Mouse (Mus musculus) kidney, embryonic 16.5 days (tissue): ENCODE results near the gene Gm6034. TPM values are rescaled to one million over a fixed set of nuclear protein-coding genes. Genes with fewer than 3 reads are reported as not detected.
"Not testable (repeated sequence)": the region's sequence is repeated elsewhere in the genome, so short reads cannot be mapped to it uniquely, and the experiment has no call there.

ENCODE experiments used
- ATAC-seq: fragments of 200-750 bp; cut with Nextera tagmentation; 2 replicates; pipeline ENCODE4 v1.8.0; 2017; ENCODE audit warnings: moderate TSS enrichment; ENCODE audit not compliant: low FRiP score, low TSS enrichment
- H3K27ac ChIP-seq: fragments of 300-500 bp; sonication (generic); 2 replicates; pipeline ENCODE4 v1.5.1; 2014; ENCODE audit warnings: low read length
- H3K27me3 ChIP-seq: fragments of 300-500 bp; sonication (generic); 2 replicates; pipeline ENCODE4 v1.6.1; 2014; ENCODE audit warnings: low read length, control low read depth, mixed read lengths; ENCODE audit not compliant: insufficient read depth
- H3K36me3 ChIP-seq: fragments of 300-500 bp; sonication (generic); 2 replicates; pipeline ENCODE4 v1.6.1; 2014; ENCODE audit warnings: low read length, control low read depth, mixed read lengths; ENCODE audit not compliant: insufficient read depth
- H3K4me1 ChIP-seq: fragments of 300-500 bp; sonication (generic); 2 replicates; pipeline ENCODE4 v1.6.1; 2014; ENCODE audit warnings: low read length, control low read depth, mixed read lengths; ENCODE audit not compliant: insufficient read depth
- H3K4me2 ChIP-seq: fragments of 300-500 bp; sonication (generic); replicated peaks from 2 replicates; pipeline ENCODE4 v1.6.1; 2014; ENCODE audit warnings: low read depth, low read length
- H3K4me3 ChIP-seq: fragments of 300-500 bp; sonication (generic); 2 replicates; pipeline ENCODE4 v1.5.1; 2014; ENCODE audit warnings: mild to moderate bottlenecking, low read length
- H3K9ac ChIP-seq: fragments of 300-500 bp; sonication (generic); replicated peaks from 2 replicates; pipeline ENCODE4 v1.6.1; 2014; ENCODE audit warnings: low read length
- H3K9me3 ChIP-seq: fragments of 300-500 bp; sonication (generic); 2 replicates; pipeline ENCODE4 v1.6.1; 2016; ENCODE audit warnings: low read length, control low read depth
- WGBS: fragments of 180-500 bp; shearing (Covaris S2); extraction: QIAGEN DNeasy Blood & Tissue Kit; methylation state at CpG from one replicate; pipeline ENCODE4 v1.1.7; 2014; 5-methylcytosine and 5-hydroxymethylcytosine counted together
- polyA plus RNA-seq: library from polyadenylated mRNA; unstranded; fragments of >200 nt; fragmentation: Nextera tagmentation; extraction: Ambion mirVana; gene quantifications from 2 replicates; pipeline ENCODE4 v1.2.1, GENCODE M21; 2015

Gm6034 gene
- polyA plus RNA-seq, 1 experiment from 2014 or later, result not detected

- 38% methylated on average over 3 of the region's 3 CpGs for WGBS
- Histone ChIP-seq H3K4me3 (no peak overlapping the region), H3K4me2 (no peak overlapping the region), H3K36me3 (no peaks in the 10 kb centered on the region), H3K9me3 (no peaks in the 10 kb centered on the region), H3K27ac (no peak overlapping the region), H3K9ac (no peak overlapping the region), H3K4me1 (no peaks in the 10 kb centered on the region), H3K27me3 (no peaks in the 10 kb centered on the region)
- no peak for ATAC-seq
Observed at GRCm38 (mm10) chr17:36093936-36094335, 51.2 kb downstream of the Gm6034 start.

- 64% methylated on average over 2 of the region's 2 CpGs for WGBS
- ATAC-seq, H3K36me3 ChIP-seq, H3K4me1 ChIP-seq, H3K9ac ChIP-seq, H3K27me3 ChIP-seq, H3K4me3 ChIP-seq, H3K9me3 ChIP-seq, H3K4me2 ChIP-seq, H3K27ac ChIP-seq: not testable (repeated sequence)
Observed at GRCm38 (mm10) chr17:36099603-36100002, 56.8 kb downstream of the Gm6034 start.

GRCm38 (mm10) chr17:36102091-36102490, 59.3 kb downstream of the Gm6034 start:
- H3K27me3 ChIP-seq, H3K4me2 ChIP-seq, H3K27ac ChIP-seq, H3K4me3 ChIP-seq, H3K9ac ChIP-seq, ATAC-seq, H3K4me1 ChIP-seq, H3K9me3 ChIP-seq, H3K36me3 ChIP-seq: not testable (repeated sequence)
- 95% methylated on average over 11 of the region's 12 CpGs for WGBS

Other genes starting within 250 kb of the Gm6034 start
- gene Ier3, start 221.3 kb upstream of the Gm6034 start, polyA plus RNA-seq, result 33.5 and 40.4 TPM in 2 replicates
- 52.7 and 56.9 TPM in 2 replicates for gene Flot1, start 219.7 kb upstream of the Gm6034 start, polyA plus RNA-seq
- 905 and 985 TPM in 2 replicates for gene Tubb5, start 204.7 kb upstream of the Gm6034 start, polyA plus RNA-seq
- 16.3 and 16.7 TPM in 2 replicates for gene Mdc1, start 201.4 kb upstream of the Gm6034 start, polyA plus RNA-seq
- gene Nrm, start 181.6 kb upstream of the Gm6034 start, polyA plus RNA-seq, result 63.3 and 67.0 TPM in 2 replicates
- 22.2 and 25.2 TPM in 2 replicates for gene Ppp1r18, start 177.4 kb upstream of the Gm6034 start, polyA plus RNA-seq
- gene Dhx16, start 163.1 kb upstream of the Gm6034 start, polyA plus RNA-seq, result 45.1 and 48.2 TPM in 2 replicates
- gene 2310061I04Rik, start 145.5 kb upstream of the Gm6034 start, polyA plus RNA-seq, result 33.3 and 36.5 TPM in 2 replicates
- gene Atat1, start 132.9 kb upstream of the Gm6034 start, polyA plus RNA-seq, result 82.2 and 102 TPM in 2 replicates
- gene Mrps18b, start 126.6 kb upstream of the Gm6034 start, polyA plus RNA-seq, result 88.0 and 89.7 TPM in 2 replicates
- gene Ppp1r10, start 126.5 kb upstream of the Gm6034 start, polyA plus RNA-seq, result 47.2 and 54.8 TPM in 2 replicates
- gene Abcf1, start 73.2 kb upstream of the Gm6034 start, polyA plus RNA-seq, result 80.7 and 95.8 TPM in 2 replicates
- gene Gnl1, start 63.1 kb upstream of the Gm6034 start, polyA plus RNA-seq, result 55.7 and 57.8 TPM in 2 replicates
- 46.6 and 47.9 TPM in 2 replicates for gene Prr3, start 62.7 kb upstream of the Gm6034 start, polyA plus RNA-seq
- gene H2-T24, start 22.4 kb upstream of the Gm6034 start, polyA plus RNA-seq, result 2.2 and 3.1 TPM in 2 replicates
- gene H2-T23, start 10.1 kb upstream of the Gm6034 start, polyA plus RNA-seq, result 4.5 and 5.9 TPM in 2 replicates
- 13.9 and 16.0 TPM in 2 replicates for gene H2-T22, start 214 bp upstream of the Gm6034 start, polyA plus RNA-seq
- gene Gm11127, start 15.4 kb downstream of the Gm6034 start, polyA plus RNA-seq, result not detected in 2 replicates
- gene Gm19684, start 78.7 kb downstream of the Gm6034 start, polyA plus RNA-seq, result not detected in 2 replicates
- not detected in 2 replicates for gene Gm7030, start 86.5 kb downstream of the Gm6034 start, polyA plus RNA-seq
- gene Gm8909, start 125.6 kb downstream of the Gm6034 start, polyA plus RNA-seq, result 0.56 TPM in 1 of 2 replicates, not detected in the other
- gene H2-T3, start 147.3 kb downstream of the Gm6034 start, polyA plus RNA-seq, result not detected in 2 replicates
- gene Rpp21, start 215.1 kb downstream of the Gm6034 start, polyA plus RNA-seq, result 107 and 110 TPM in 2 replicates
- 18.4 and 19.8 TPM in 2 replicates for gene Trim39, start 229.3 kb downstream of the Gm6034 start, polyA plus RNA-seq
- 0.15 TPM in 1 of 2 replicates, not detected in the other for gene H2-M10.2, start 243.5 kb downstream of the Gm6034 start, polyA plus RNA-seq